Mouse (Mus musculus): ENCODE measurements around the gene Ccdc15.

DNA sequence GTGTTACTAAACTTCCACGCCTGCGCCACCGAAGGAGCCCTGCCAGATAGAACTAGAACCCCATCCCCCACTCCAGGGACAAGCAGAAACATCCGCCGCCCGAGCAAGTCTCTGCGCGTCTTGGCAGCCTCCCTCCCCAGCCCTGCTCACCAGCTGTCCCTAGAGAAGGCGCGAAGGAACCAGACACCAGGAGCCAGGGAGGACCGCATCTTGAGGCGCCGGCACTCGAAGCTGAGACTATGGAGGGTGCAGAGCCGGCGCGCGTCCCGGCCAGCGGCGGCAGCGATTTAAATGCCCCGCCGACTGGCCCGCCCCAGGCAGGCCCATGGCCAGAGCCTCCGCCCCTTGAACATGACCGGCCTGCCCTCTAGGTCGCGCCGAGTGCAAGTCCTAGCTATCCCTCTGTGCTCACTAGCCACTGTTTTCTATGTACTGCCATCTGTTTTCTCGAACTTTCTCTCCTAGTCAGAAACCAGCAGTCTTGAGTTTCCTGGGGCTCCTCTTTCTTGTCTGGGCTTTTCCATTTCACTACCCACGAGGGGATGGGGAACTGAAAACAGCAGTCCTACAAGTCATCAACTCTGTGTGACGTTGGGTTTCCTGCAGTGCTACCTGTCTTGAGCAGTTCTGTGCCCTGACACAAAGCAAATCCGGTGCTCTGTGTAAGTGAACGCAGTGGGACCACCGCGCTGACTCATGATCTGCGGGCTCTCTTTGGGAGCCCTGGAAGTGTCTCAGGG is 92.9 kb downstream of the Ccdc15 start, which contains the start of gene Slc37a2:
- no peak for TF ChIP-seq POLR2A (IDR thresholded peaks at IDR 0.05; ENCODE audit: control insufficient read depth in 1 of 2, insufficient read depth in 1 of 2, low read depth in 1 of 2, low read length in 2 of 2, poor library complexity in 1 of 2)
- TF ChIP-seq ZC3H11A (IDR thresholded peaks at IDR 0.05; ENCODE audit: low read depth, low read length) = no peak
- TF ChIP-seq ZKSCAN1 (IDR thresholded peaks at IDR 0.05; ENCODE audit: low read depth, low read length) = no peak
- TF ChIP-seq CTCF (IDR thresholded peaks at IDR 0.05 in 2 of 3, conservative IDR thresholded peaks at IDR 0.05 in 1 of 3; ENCODE audit: control insufficient read depth in 1 of 3, insufficient read depth in 1 of 3, low read depth in 2 of 3, low read length in 3 of 3, poor library complexity in 1 of 3, severe bottlenecking in 1 of 3) = no peak
- TF ChIP-seq RCOR1 (IDR thresholded peaks at IDR 0.05; ENCODE audit: low read depth, low read length) = no peak
- no peak for TF ChIP-seq MAX (IDR thresholded peaks at IDR 0.05; ENCODE audit: low read length)
- no peak for TF ChIP-seq USF2 (IDR thresholded peaks at IDR 0.05; ENCODE audit: borderline replicate concordance in 1 of 2, insufficient read depth in 1 of 2, low read depth in 1 of 2, low read length in 2 of 2)
- TF ChIP-seq POLR2AphosphoS5 (IDR thresholded peaks at IDR 0.05; ENCODE audit: borderline replicate concordance, low read depth, low read length) = no peak
